Mouse (Mus musculus): ENCODE data around the gene Cerk.
"Not testable (repeated sequence)": the region's sequence is repeated elsewhere in the genome, so short reads cannot be mapped to it uniquely, and the experiment has no call there.

Gene Cerk

DNA sequence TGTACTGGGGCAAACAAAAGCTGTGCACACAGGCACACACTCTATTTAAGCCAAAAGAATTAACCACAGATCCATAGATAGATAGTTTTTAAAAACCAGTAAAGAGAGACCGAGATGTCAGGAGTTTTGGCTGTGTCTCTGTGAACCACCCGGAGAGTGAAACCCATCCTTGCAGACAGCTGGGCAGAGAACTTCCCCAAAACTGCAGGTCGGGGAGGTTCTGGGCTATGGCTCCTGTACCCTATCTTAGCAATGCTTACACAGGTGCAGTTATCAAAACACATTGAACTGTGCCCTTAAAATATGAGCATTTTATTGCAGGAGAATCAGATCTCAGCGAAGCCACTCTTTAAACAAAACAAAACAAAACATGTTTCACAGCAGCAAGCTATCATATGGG is 5.5 kb downstream of the Cerk start:
- DNase-seq: no peak

DNA sequence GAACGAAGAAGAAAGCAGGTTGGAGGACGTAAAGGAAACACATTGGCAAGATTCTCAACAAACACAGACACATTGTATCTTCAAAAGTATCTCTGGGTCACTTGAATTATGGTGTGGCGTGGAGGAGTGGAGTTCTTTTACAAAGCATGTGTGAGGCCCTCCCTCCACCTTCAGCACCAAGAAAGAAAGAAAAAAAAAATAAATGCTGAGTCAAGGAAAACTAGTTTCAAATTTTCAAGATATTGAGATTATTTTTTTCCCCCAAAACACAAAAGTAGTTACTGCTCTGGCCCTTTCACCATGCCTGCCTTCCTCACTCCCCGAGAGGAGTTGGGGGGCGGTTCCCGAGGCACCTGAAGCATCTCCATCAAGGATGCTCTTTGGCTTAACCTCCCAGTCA is 7.3 kb downstream of the Cerk start:
- no peak for DNase-seq

- DNase-seq: not testable (repeated sequence)
These were observed 8.2 kb downstream of the Cerk start for GRCm38 (mm10) chr15:86177703-86178251.

GRCm38 (mm10) chr15:86176771-86177702 is 8.9 kb downstream of the Cerk start:
- DNase-seq: no peak

- DNase-seq: no peak
These were observed 9.8 kb downstream of the Cerk start for GRCm38 (mm10) chr15:86176166-86176565.

GRCm38 (mm10) chr15:86175253-86176050 is 10.5 kb downstream of the Cerk start:
- DNase-seq: no peak

- DNase-seq: peak; percentile 43
These were observed 12.6 kb downstream of the Cerk start for GRCm38 (mm10) chr15:86173136-86173985.

DNA sequence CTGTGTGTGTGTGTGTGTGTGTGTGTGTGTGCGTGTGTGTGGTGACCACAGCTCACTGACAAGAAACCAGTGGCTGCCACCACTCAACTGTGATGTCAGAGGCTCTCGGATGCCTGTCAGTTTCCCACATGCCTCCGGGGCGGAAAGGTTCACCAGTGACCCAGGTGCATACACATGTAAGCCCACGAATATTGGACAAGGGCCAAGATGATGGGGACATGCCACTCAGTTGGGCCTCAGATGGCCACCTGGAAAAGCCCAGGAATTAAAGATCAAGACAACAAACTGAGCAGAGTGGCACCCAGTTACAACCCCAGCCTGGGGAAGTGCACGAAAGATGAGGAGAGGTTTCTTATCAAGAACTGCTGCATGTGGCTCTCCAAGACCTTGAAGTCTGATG is 13.4 kb downstream of the Cerk start:
- no peak for DNase-seq

GRCm38 (mm10) chr15:86172124-86172523 is 13.8 kb downstream of the Cerk start:
- DNase-seq: no peak

DNA sequence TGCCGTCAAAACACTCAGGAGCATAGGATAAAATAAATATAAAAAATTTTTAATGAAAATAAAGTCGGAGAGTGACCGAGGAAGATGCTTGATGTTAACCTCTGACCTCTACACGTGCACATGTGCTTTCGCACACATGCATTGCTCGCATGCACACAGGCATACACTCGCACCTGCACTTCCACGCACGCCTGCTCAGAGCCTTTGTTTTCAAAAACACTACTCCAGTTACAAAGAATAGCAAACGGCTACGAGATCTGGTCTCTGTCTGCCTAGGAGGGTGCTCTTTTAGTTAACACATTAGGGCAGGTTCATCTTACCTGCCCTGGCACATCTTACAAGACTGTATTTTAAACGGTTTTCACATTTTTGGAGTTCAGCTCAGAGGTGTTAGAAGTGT is 14.6 kb downstream of the Cerk start:
- DNase-seq: no peak

GRCm38 (mm10) chr15:86169817-86170110 is 16.2 kb downstream of the Cerk start:
- no peak for DNase-seq

DNA sequence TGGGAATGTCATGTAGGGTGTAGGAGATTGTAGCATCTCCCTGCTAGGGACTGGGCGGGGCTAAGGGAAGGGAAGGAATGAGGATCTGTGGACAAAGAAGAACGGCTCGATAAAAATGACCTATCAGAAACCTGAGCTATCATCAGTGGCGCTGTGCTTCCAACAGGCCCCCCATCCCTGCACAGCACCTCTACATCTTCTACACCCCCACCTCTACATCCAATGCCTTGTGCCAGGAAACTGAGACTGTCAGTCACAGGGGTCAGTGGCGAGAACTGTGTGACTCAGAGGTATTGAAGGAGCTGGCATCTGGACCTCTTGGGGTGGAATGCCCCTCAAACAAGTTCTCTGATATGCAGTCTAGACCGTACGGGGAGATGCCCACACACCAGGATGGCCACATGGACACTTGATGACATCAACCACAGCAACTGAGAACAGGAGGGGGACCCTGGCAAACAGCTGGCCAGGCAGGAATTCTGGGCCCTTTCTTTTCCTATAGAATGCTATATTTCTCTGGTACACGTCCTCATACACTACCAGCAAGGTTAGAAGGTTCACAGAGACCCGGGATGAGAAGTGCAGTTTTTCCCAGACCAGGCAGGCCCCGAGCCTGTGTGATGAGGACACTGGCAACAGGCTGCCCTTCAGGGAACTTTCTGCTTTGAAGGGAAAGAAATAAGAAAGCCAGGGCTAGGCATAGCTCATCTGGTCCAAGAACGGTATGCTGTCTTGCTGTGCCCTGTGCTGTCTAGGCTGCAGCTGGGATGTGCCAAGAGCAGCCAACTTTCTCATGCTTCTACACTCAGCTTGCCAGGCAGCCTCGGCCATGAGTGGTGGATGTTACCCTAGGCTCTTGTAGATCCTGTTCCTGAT is 16.8 kb downstream of the Cerk start:
- no peak for DNase-seq

DNA sequence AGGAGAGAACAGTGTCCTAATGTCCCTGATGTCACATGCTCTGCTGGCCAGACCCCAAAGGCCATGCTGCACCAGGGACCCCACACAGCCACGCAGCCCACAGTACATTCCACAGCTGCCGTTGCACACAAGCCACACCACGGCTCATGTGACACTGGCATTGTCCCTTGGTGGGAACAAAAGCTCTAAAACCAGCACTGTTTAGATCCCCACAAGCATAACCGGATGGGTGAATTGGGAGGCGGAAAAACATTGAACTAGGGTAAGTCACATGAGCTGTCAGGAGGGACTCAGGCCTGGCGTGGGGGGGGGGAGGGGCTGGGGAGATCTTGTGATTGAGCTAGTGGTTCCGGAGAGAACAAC is 17.5 kb downstream of the Cerk start:
- DNase-seq: peak; percentile 41

- DNase-seq: no peak
These were observed 18.0 kb downstream of the Cerk start for GRCm38 (mm10) chr15:86167787-86168504.

DNA sequence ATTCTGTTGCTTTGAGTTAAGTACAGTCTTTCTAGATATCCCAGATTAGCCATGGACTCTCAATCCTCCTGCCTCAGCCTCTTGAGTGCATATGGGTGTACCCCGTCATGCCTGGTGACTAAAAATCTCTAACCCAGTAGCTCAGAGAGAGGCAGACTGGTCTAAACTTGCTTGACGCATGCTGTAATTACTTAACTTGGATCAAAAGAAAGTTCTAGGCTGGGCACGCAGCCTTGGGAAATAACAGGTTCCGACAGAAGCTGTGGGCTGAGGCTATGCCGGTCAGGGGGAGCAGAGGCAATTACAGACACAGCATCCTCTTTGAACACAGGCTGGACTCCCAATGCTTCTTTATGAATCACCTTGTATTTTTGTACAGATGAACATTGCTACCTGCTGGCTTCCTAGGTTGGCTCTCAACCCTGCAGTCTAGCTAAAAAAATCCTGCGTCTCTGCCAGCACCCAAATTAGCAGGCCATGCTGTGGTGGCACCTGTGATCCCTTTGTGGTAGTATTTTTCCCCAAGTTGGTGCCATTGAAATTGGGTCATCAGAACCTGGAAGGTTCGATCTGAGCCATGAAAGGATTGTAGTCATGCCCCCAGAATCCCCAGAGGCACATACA is 18.8 kb downstream of the Cerk start:
- DNase-seq: no peak

- DNase-seq: no peak
These were observed 19.9 kb downstream of the Cerk start for GRCm38 (mm10) chr15:86165811-86166590.

- DNase-seq: no peak
These were observed 21.1 kb downstream of the Cerk start for GRCm38 (mm10) chr15:86164718-86165345.

- not testable (repeated sequence) for DNase-seq
These were observed 24.1 kb downstream of the Cerk start for GRCm38 (mm10) chr15:86161800-86162199.

DNA sequence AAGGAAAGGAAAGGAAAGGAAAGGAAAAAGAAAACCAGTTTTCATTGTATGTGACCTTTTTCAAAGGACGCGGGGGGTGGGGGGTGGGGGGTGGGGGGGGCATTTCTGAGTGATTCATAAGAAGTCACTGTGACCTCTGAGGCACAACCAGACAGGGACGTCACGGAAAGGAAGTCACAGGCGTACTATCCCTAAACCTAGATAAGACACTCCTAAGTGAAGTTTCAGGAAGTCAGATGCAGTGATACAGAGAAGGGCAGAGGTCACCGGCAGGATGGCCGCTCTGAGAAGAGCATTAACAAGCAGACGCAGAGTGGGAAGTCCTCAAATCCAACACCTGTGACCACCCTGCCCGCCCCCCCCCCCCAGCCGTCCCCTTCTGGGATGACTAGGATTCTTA is 25.0 kb downstream of the Cerk start:
- no peak for DNase-seq
